Mouse (Mus musculus): ENCODE results near the gene Fam181b. TPM values are rescaled to one million over a fixed set of nuclear protein-coding genes. Genes with fewer than 3 reads are reported as not detected.

The Fam181b gene
- polyA plus RNA-seq (2015; fragmentation: Nextera tagmentation; extraction: Ambion mirVana): 16.2 and 16.8 TPM in 2 replicates

GRCm38 (mm10) chr7:93079785-93080730, at the start of gene Fam181b:
Gene Fam181b (plus strand): TSS chr7:93079865.
- Histone ChIP-seq H3K4me3 (peak within 1 kb of the TSS; percentile 74), H3K27ac (peak within 1 kb of the TSS; percentile 85), H3K4me2 (replicated peaks) (peak within 1 kb of the TSS; percentile 87), H3K9ac (peak within 1 kb of the TSS; percentile 85), H3K4me1 (peaks cover 34% of the 10 kb centered on the region), H3K27me3 (no peaks in the 10 kb centered on the region), H3K9me3 (no peaks in the 10 kb centered on the region), H3K36me3 (no peaks in the 10 kb centered on the region)
- ATAC-seq (ENCODE audit: low FRiP score, low read depth): peak; percentile 94
- WGBS: under 1% methylated on average over 92 of the region's 96 CpGs

- ATAC-seq (ENCODE audit: low FRiP score, low read depth): no peak
- Histone ChIP-seq H3K27ac (no peak overlapping the region), H3K4me1 (no peaks in the 10 kb centered on the region), H3K9me3 (no peaks in the 10 kb centered on the region), H3K4me2 (replicated peaks) (no peak overlapping the region), H3K9ac (no peak overlapping the region), H3K27me3 (no peaks in the 10 kb centered on the region), H3K36me3 (no peaks in the 10 kb centered on the region), H3K4me3 (no peak overlapping the region)
- WGBS: 29% methylated on average over 5 of the region's 5 CpGs
These were observed 41.7 kb upstream of the Fam181b start for GRCm38 (mm10) chr7:93037763-93038471.

GRCm38 (mm10) chr7:93038472-93038828, 41.2 kb upstream of the Fam181b start:
- H3K36me3 ChIP-seq: no peaks in the 10 kb centered on the region
- no peak for ATAC-seq (ENCODE audit: low FRiP score, low read depth)
- H3K9me3 ChIP-seq: no peaks in the 10 kb centered on the region
- no peak overlapping the region for H3K27ac ChIP-seq
- H3K27me3 ChIP-seq: no peaks in the 10 kb centered on the region
- no peak overlapping the region for H3K9ac ChIP-seq
- no peak overlapping the region for H3K4me2 ChIP-seq (replicated peaks)
- no peaks in the 10 kb centered on the region for H3K4me1 ChIP-seq
- H3K4me3 ChIP-seq: no peak overlapping the region
- WGBS: 17% methylated on average over 1 of the region's 1 CpGs

- Histone ChIP-seq H3K4me1 (no peaks in the 10 kb centered on the region), H3K4me2 (replicated peaks) (no peak overlapping the region), H3K4me3 (no peak overlapping the region), H3K9me3 (no peaks in the 10 kb centered on the region), H3K27me3 (no peaks in the 10 kb centered on the region), H3K9ac (no peak overlapping the region), H3K36me3 (no peaks in the 10 kb centered on the region), H3K27ac (no peak overlapping the region)
- 82% methylated on average over 3 of the region's 3 CpGs for WGBS
- no peak for ATAC-seq (ENCODE audit: low FRiP score, low read depth)
These were observed 40.1 kb upstream of the Fam181b start for GRCm38 (mm10) chr7:93039542-93039941.

GRCm38 (mm10) chr7:93044359-93044758, 35.3 kb upstream of the Fam181b start:
- Histone ChIP-seq H3K27me3 (no peaks in the 10 kb centered on the region), H3K4me3 (no peak overlapping the region), H3K36me3 (no peaks in the 10 kb centered on the region), H3K27ac (no peak overlapping the region), H3K9me3 (no peaks in the 10 kb centered on the region), H3K4me1 (no peaks in the 10 kb centered on the region), H3K4me2 (replicated peaks) (no peak overlapping the region), H3K9ac (no peak overlapping the region)
- WGBS: 68% methylated on average over 3 of the region's 3 CpGs
- ATAC-seq (ENCODE audit: low FRiP score, low read depth): no peak

GRCm38 (mm10) chr7:93044788-93045187, 34.9 kb upstream of the Fam181b start:
- H3K36me3 ChIP-seq: no peaks in the 10 kb centered on the region
- no peak for ATAC-seq (ENCODE audit: low FRiP score, low read depth)
- H3K9me3 ChIP-seq: no peaks in the 10 kb centered on the region
- WGBS: 97% methylated on average over 1 of the region's 1 CpGs
- no peaks in the 10 kb centered on the region for H3K27me3 ChIP-seq
- no peak overlapping the region for H3K4me3 ChIP-seq
- no peaks in the 10 kb centered on the region for H3K4me1 ChIP-seq
- no peak overlapping the region for H3K27ac ChIP-seq
- no peak overlapping the region for H3K9ac ChIP-seq
- no peak overlapping the region for H3K4me2 ChIP-seq (replicated peaks)

- no peak overlapping the region for H3K4me2 ChIP-seq (replicated peaks)
- H3K27me3 ChIP-seq: no peaks in the 10 kb centered on the region
- H3K9ac ChIP-seq: no peak overlapping the region
- H3K9me3 ChIP-seq: no peaks in the 10 kb centered on the region
- no peak overlapping the region for H3K4me3 ChIP-seq
- 0 out of 2 replicates have a peak overlapping the region, but pooled peaks have one; percentile 56 for H3K27ac ChIP-seq
- peak; percentile 34; the same call in 1 of the 2 replicates for ATAC-seq (ENCODE audit: low FRiP score, low read depth)
- no peaks in the 10 kb centered on the region for H3K36me3 ChIP-seq
- H3K4me1 ChIP-seq: peaks cover 24% of the 10 kb centered on the region
These were observed 18.8 kb upstream of the Fam181b start for GRCm38 (mm10) chr7:93060831-93061230.

- H3K4me2 ChIP-seq (replicated peaks): peak overlapping the region; percentile 19; the same call in 1 of the 2 replicates
- no peaks in the 10 kb centered on the region for H3K9me3 ChIP-seq
- H3K27ac ChIP-seq: peak overlapping the region; percentile 56; the same call in 1 of the 2 replicates
- H3K36me3 ChIP-seq: no peaks in the 10 kb centered on the region
- H3K9ac ChIP-seq: no peak overlapping the region
- ATAC-seq (ENCODE audit: low FRiP score, low read depth): peak; percentile 34; the same call in 1 of the 2 replicates
- H3K4me1 ChIP-seq: peaks cover 24% of the 10 kb centered on the region
- H3K4me3 ChIP-seq: no peak overlapping the region
- WGBS: 32% methylated on average over 3 of the region's 3 CpGs
- no peaks in the 10 kb centered on the region for H3K27me3 ChIP-seq
These were observed 17.9 kb upstream of the Fam181b start for GRCm38 (mm10) chr7:93061747-93062146.

- H3K4me1 ChIP-seq: peaks cover 25% of the 10 kb centered on the region
- peak overlapping the region; percentile 19 for H3K4me2 ChIP-seq (replicated peaks)
- H3K9ac ChIP-seq: no peak overlapping the region
- 8% methylated on average over 6 of the region's 6 CpGs for WGBS
- H3K27ac ChIP-seq: peak overlapping the region; percentile 70
- peak; percentile 89 for ATAC-seq (ENCODE audit: low FRiP score, low read depth)
- no peaks in the 10 kb centered on the region for H3K27me3 ChIP-seq
- no peaks in the 10 kb centered on the region for H3K9me3 ChIP-seq
- no peaks in the 10 kb centered on the region for H3K36me3 ChIP-seq
- H3K4me3 ChIP-seq: no peak overlapping the region
These were observed 17.5 kb upstream of the Fam181b start for GRCm38 (mm10) chr7:93062189-93062588.

GRCm38 (mm10) chr7:93067464-93068015, 12.1 kb upstream of the Fam181b start:
- Histone ChIP-seq H3K27me3 (no peaks in the 10 kb centered on the region), H3K9me3 (no peaks in the 10 kb centered on the region), H3K36me3 (no peaks in the 10 kb centered on the region), H3K4me3 (no peak overlapping the region), H3K4me2 (replicated peaks) (no peak overlapping the region), H3K27ac (no peak overlapping the region), H3K4me1 (peaks cover 21% of the 10 kb centered on the region), H3K9ac (no peak overlapping the region)
- no peak for ATAC-seq (ENCODE audit: low FRiP score, low read depth)
- WGBS: 32% methylated on average over 7 of the region's 7 CpGs

GRCm38 (mm10) chr7:93076435-93076960, 3.2 kb upstream of the Fam181b start:
- Histone ChIP-seq H3K4me1 (0 out of 2 replicates have a peak, but pooled peaks cover 15% of the 10 kb centered on the region), H3K4me2 (replicated peaks) (no peak overlapping the region), H3K9me3 (no peaks in the 10 kb centered on the region), H3K36me3 (no peaks in the 10 kb centered on the region), H3K4me3 (no peak overlapping the region), H3K9ac (no peak overlapping the region), H3K27ac (no peak overlapping the region), H3K27me3 (no peaks in the 10 kb centered on the region)
- no peak for ATAC-seq (ENCODE audit: low FRiP score, low read depth)
- 13% methylated on average over 6 of the region's 6 CpGs for WGBS

- Histone ChIP-seq H3K27ac (peak overlapping the region; percentile 85; the same call in 1 of the 2 replicates), H3K9me3 (no peaks in the 10 kb centered on the region), H3K9ac (peak overlapping the region; percentile 85; the same call in 1 of the 2 replicates), H3K4me2 (replicated peaks) (peak overlapping the region; percentile 87), H3K4me1 (peaks cover 34% of the 10 kb centered on the region), H3K27me3 (no peaks in the 10 kb centered on the region), H3K36me3 (no peaks in the 10 kb centered on the region), H3K4me3 (peak overlapping the region; percentile 74)
- WGBS: 20% methylated on average over 7 of the region's 7 CpGs
- ATAC-seq (ENCODE audit: low FRiP score, low read depth): peak; percentile 16; the same call in 1 of the 2 replicates
These were observed 263 bp upstream of the Fam181b start for GRCm38 (mm10) chr7:93079420-93079784.

All from limb, embryonic 13.5 days (tissue).